Mouse (Mus musculus) heart, embryonic 10.5 days (tissue): Measurements from ENCODE around the gene Mrps24. TPM values are rescaled to one million over a fixed set of nuclear protein-coding genes. Genes with fewer than 3 reads are reported as not detected.

Source experiments
- DNase-seq: peaks from one replicate; pipeline ENCODE4 v3.0.0-alpha.2; 2017; ENCODE audit warnings: low spot score
- H3K27ac ChIP-seq: fragments of 300-500 bp; sonication (generic); 2 replicates; pipeline ENCODE4 v1.5.1; 2016; ENCODE audit warnings: mild to moderate bottlenecking
- H3K27me3 ChIP-seq: fragments of 300-500 bp; sonication (generic); 2 replicates; pipeline ENCODE4 v1.6.1; 2016; ENCODE audit warnings: mild to moderate bottlenecking; ENCODE audit not compliant: poor library complexity, insufficient read depth, severe bottlenecking
- H3K36me3 ChIP-seq: fragments of 300-500 bp; sonication (generic); 2 replicates; pipeline ENCODE4 v1.6.1; 2016; ENCODE audit warnings: mild to moderate bottlenecking, moderate library complexity
- H3K4me1 ChIP-seq: fragments of 300-500 bp; sonication (generic); 2 replicates; pipeline ENCODE4 v1.6.1; 2016; ENCODE audit warnings: mild to moderate bottlenecking
- H3K4me3 ChIP-seq: fragments of 300-500 bp; sonication (generic); 2 replicates; pipeline ENCODE4 v1.5.1; 2016; ENCODE audit warnings: mild to moderate bottlenecking, moderate library complexity
- H3K9me3 ChIP-seq: fragments of 300-500 bp; sonication (generic); 2 replicates; pipeline ENCODE4 v1.6.1; 2016; ENCODE audit warnings: mild to moderate bottlenecking, moderate library complexity
- WGBS: fragments of 180-500 bp; shearing (Covaris S2); methylation state at CpG from one replicate; pipeline ENCODE4 v1.1.7; 2016; 5-methylcytosine and 5-hydroxymethylcytosine counted together
- polyA plus RNA-seq: library from polyadenylated mRNA; unstranded; fragments of >200 nt; fragmentation: Nextera tagmentation; extraction: Ambion mirVana; gene quantifications from 2 replicates; pipeline ENCODE4 v1.2.1, GENCODE M21; 2016

Mrps24 gene
- polyA plus RNA-seq = 177 and 181 TPM in 2 replicates

GRCm38 (mm10) chr11:5715630-5716105, at the start of gene Mrps24:
Mrps24 (minus strand) TSS chr11:5715680.
- DNase-seq = peak; percentile 64
- H3K4me3 ChIP-seq = no peak within 1 kb of the TSS
- peaks cover 49% of the 10 kb centered on the region for H3K36me3 ChIP-seq
- no peaks in the 10 kb centered on the region for H3K27me3 ChIP-seq
- H3K9me3 ChIP-seq = no peaks in the 10 kb centered on the region
- H3K4me1 ChIP-seq = no peaks in the 10 kb centered on the region; the same call in 1 of the 2 replicates
- no peak within 1 kb of the TSS for H3K27ac ChIP-seq
- WGBS = 74% methylated on average over 14 of the region's 14 CpGs

GRCm38 (mm10) chr11:5762633-5762982, 47.1 kb upstream of the Mrps24 start:
- no peak for DNase-seq
- Histone ChIP-seq H3K27me3 (no peaks in the 10 kb centered on the region), H3K36me3 (peaks cover 2% of the 10 kb centered on the region; the same call in 1 of the 2 replicates), H3K4me1 (peaks cover 10% of the 10 kb centered on the region; the same call in 1 of the 2 replicates), H3K4me3 (peak overlapping the region; percentile 72), H3K9me3 (no peaks in the 10 kb centered on the region), H3K27ac (peak overlapping the region; percentile 98)
- 18% methylated on average over 6 of the region's 6 CpGs for WGBS

- Histone ChIP-seq H3K9me3 (no peaks in the 10 kb centered on the region), H3K27ac (peak within 1 kb of the TSS; percentile 98), H3K4me1 (peaks cover 10% of the 10 kb centered on the region; the same call in 1 of the 2 replicates), H3K36me3 (peaks cover 6% of the 10 kb centered on the region; the same call in 1 of the 2 replicates), H3K27me3 (no peaks in the 10 kb centered on the region), H3K4me3 (peak within 1 kb of the TSS; percentile 72)
- DNase-seq = peak; percentile 99
- under 1% methylated on average over 68 of the region's 68 CpGs for WGBS
Measured at GRCm38 (mm10) chr11:5761820-5762632, 46.5 kb upstream of the Mrps24 start, which contains the start of gene Urgcp. Urgcp (minus strand) TSS chr11:5762376.

GRCm38 (mm10) chr11:5753755-5754154, 38.3 kb upstream of the Mrps24 start:
- no peak for DNase-seq
- peaks cover 34% of the 10 kb centered on the region; the same call in 1 of the 2 replicates for H3K36me3 ChIP-seq
- no peaks in the 10 kb centered on the region for H3K9me3 ChIP-seq
- H3K4me3 ChIP-seq = no peak overlapping the region
- H3K27me3 ChIP-seq = no peaks in the 10 kb centered on the region
- peaks cover 6% of the 10 kb centered on the region; the same call in 1 of the 2 replicates for H3K4me1 ChIP-seq
- H3K27ac ChIP-seq = no peak overlapping the region
- 86% methylated on average over 2 of the region's 2 CpGs for WGBS

GRCm38 (mm10) chr11:5744951-5745350, 29.5 kb upstream of the Mrps24 start:
- no peak overlapping the region for H3K4me3 ChIP-seq
- H3K27me3 ChIP-seq = no peaks in the 10 kb centered on the region
- 86% methylated on average over 2 of the region's 2 CpGs for WGBS
- H3K9me3 ChIP-seq = no peaks in the 10 kb centered on the region
- H3K4me1 ChIP-seq = peaks cover 7% of the 10 kb centered on the region
- no peak for DNase-seq
- no peak overlapping the region for H3K27ac ChIP-seq
- H3K36me3 ChIP-seq = peaks cover 6% of the 10 kb centered on the region; the same call in 1 of the 2 replicates

- no peaks in the 10 kb centered on the region for H3K36me3 ChIP-seq
- H3K4me3 ChIP-seq = no peak overlapping the region
- no peak overlapping the region for H3K27ac ChIP-seq
- DNase-seq = no peak
- no peaks in the 10 kb centered on the region for H3K9me3 ChIP-seq
- 63% methylated on average over 7 of the region's 7 CpGs for WGBS
- H3K27me3 ChIP-seq = no peaks in the 10 kb centered on the region
- H3K4me1 ChIP-seq = peaks cover 22% of the 10 kb centered on the region
Measured at GRCm38 (mm10) chr11:5742106-5742505, 26.6 kb upstream of the Mrps24 start.

- H3K4me1 ChIP-seq = peaks cover 22% of the 10 kb centered on the region
- WGBS = under 1% methylated on average over 48 of the region's 50 CpGs
- no peaks in the 10 kb centered on the region for H3K27me3 ChIP-seq
- DNase-seq = peak; percentile 87
- H3K27ac ChIP-seq = peak overlapping the region; percentile 98
- peak overlapping the region; percentile 93 for H3K4me3 ChIP-seq
- no peaks in the 10 kb centered on the region for H3K9me3 ChIP-seq
- H3K36me3 ChIP-seq = no peaks in the 10 kb centered on the region
Measured at GRCm38 (mm10) chr11:5740965-5741627, 25.6 kb upstream of the Mrps24 start.

GRCm38 (mm10) chr11:5740599-5740964, 25.1 kb upstream of the Mrps24 start:
- peak overlapping the region; percentile 93 for H3K4me3 ChIP-seq
- no peaks in the 10 kb centered on the region for H3K9me3 ChIP-seq
- DNase-seq = no peak
- H3K36me3 ChIP-seq = no peaks in the 10 kb centered on the region
- 2% methylated on average over 26 of the region's 26 CpGs for WGBS
- H3K27me3 ChIP-seq = no peaks in the 10 kb centered on the region
- H3K27ac ChIP-seq = peak overlapping the region; percentile 98
- peaks cover 23% of the 10 kb centered on the region for H3K4me1 ChIP-seq

GRCm38 (mm10) chr11:5739846-5740245, 24.4 kb upstream of the Mrps24 start:
- H3K4me1 ChIP-seq = peaks cover 30% of the 10 kb centered on the region
- peak overlapping the region; percentile 93 for H3K4me3 ChIP-seq
- no peak for DNase-seq
- no peaks in the 10 kb centered on the region for H3K27me3 ChIP-seq
- H3K27ac ChIP-seq = peak overlapping the region; percentile 65; the same call in 1 of the 2 replicates
- 0 out of 2 replicates have a peak, but pooled peaks cover 1% of the 10 kb centered on the region for H3K36me3 ChIP-seq
- WGBS = 69% methylated on average over 3 of the region's 3 CpGs
- no peaks in the 10 kb centered on the region for H3K9me3 ChIP-seq

- Histone ChIP-seq H3K4me1 (peaks cover 38% of the 10 kb centered on the region), H3K27ac (no peak overlapping the region), H3K27me3 (no peaks in the 10 kb centered on the region), H3K36me3 (0 out of 2 replicates have a peak, but pooled peaks cover 3% of the 10 kb centered on the region), H3K9me3 (no peaks in the 10 kb centered on the region), H3K4me3 (peak overlapping the region; percentile 18; the same call in 1 of the 2 replicates)
- DNase-seq = no peak
- WGBS = 72% methylated on average over 5 of the region's 5 CpGs
Measured at GRCm38 (mm10) chr11:5738888-5739632, 23.6 kb upstream of the Mrps24 start.

GRCm38 (mm10) chr11:5737137-5737536, 21.7 kb upstream of the Mrps24 start:
- no peaks in the 10 kb centered on the region for H3K27me3 ChIP-seq
- 0 out of 2 replicates have a peak, but pooled peaks cover 3% of the 10 kb centered on the region for H3K36me3 ChIP-seq
- no peak for DNase-seq
- H3K9me3 ChIP-seq = no peaks in the 10 kb centered on the region
- 54% methylated on average over 5 of the region's 5 CpGs for WGBS
- peaks cover 51% of the 10 kb centered on the region for H3K4me1 ChIP-seq
- no peak overlapping the region for H3K27ac ChIP-seq
- H3K4me3 ChIP-seq = no peak overlapping the region

- Histone ChIP-seq H3K4me3 (no peak overlapping the region), H3K4me1 (peaks cover 42% of the 10 kb centered on the region), H3K36me3 (0 out of 2 replicates have a peak, but pooled peaks cover 3% of the 10 kb centered on the region), H3K27me3 (no peaks in the 10 kb centered on the region), H3K9me3 (no peaks in the 10 kb centered on the region), H3K27ac (no peak overlapping the region)
- no peak for DNase-seq
- 90% methylated on average over 4 of the region's 4 CpGs for WGBS
Measured at GRCm38 (mm10) chr11:5734323-5734722, 18.8 kb upstream of the Mrps24 start.
